Comparison of ENCODE assay signal across 20 mouse cellular contexts in genomic region chr1:119322279-119322995, GRCm38 (mm10).
DNase-seq lines count a peak whose midpoint lies in the region; ATAC-seq and TF ChIP-seq lines count a peak whose summit lies in the region.
"Had no signal": no experiment of that assay in that cellular context is flagged by ENCODE, and none has a peak within 500 bp of the region (broad histone marks: within the 10 kb centered on the region; RNA-seq: fewer than 3 reads in every experiment).

No protein-coding gene starts in this region.

- TF ChIP-seq EP300 in lung, postnatal 0 days (IDR thresholded peaks at IDR 0.05): no peak

- no peak overlapping the region for H3K4me3 ChIP-seq in embryonic facial prominence, embryonic 13.5 days
- H3K4me3 ChIP-seq in embryonic facial prominence, embryonic 10.5 days: no peak overlapping the region
- no peak overlapping the region for H3K4me3 ChIP-seq in heart, embryonic 16.5 days (ENCODE audit: low read length)
- H3K4me3 ChIP-seq in heart, embryonic 11.5 days (ENCODE audit: low read depth, low read length): no peak overlapping the region
- H3K4me3 ChIP-seq in kidney, embryonic 16.5 days (ENCODE audit: low read length): no peak overlapping the region
- no peak overlapping the region for H3K4me3 ChIP-seq in lung, postnatal 0 days (ENCODE audit: low read depth, low read length)
- H3K4me3 ChIP-seq: forebrain, embryonic 15.5 days; heart, embryonic 13.5 days; hindbrain, embryonic 13.5 days had no signal

- H3K4me2 ChIP-seq in embryonic facial prominence, embryonic 13.5 days: no peak overlapping the region
- H3K4me2 ChIP-seq in heart, embryonic 16.5 days (ENCODE audit: low read depth, low read length): no peak overlapping the region
- H3K4me2 ChIP-seq in heart, embryonic 11.5 days: no peak overlapping the region
- no peak overlapping the region for H3K4me2 ChIP-seq in kidney, embryonic 16.5 days (replicated peaks; ENCODE audit: low read depth, low read length)
- no peak overlapping the region for H3K4me2 ChIP-seq in lung, postnatal 0 days (replicated peaks; ENCODE audit: low read depth, low read length)
- H3K4me2 ChIP-seq: forebrain, embryonic 15.5 days; heart, embryonic 13.5 days; hindbrain, embryonic 13.5 days had no signal

- no peak overlapping the region for H3K9ac ChIP-seq in embryonic facial prominence, embryonic 13.5 days
- peak overlapping the region; percentile 19; the same call in 1 of the 2 replicates for H3K9ac ChIP-seq in heart, embryonic 16.5 days (ENCODE audit: low read length)
- no peak overlapping the region for H3K9ac ChIP-seq in heart, embryonic 11.5 days (ENCODE audit: low read depth, low read length)
- H3K9ac ChIP-seq in kidney, embryonic 16.5 days (replicated peaks; ENCODE audit: low read length): no peak overlapping the region
- no peak overlapping the region for H3K9ac ChIP-seq in lung, postnatal 0 days (replicated peaks; ENCODE audit: low read depth)
- H3K9ac ChIP-seq: forebrain, embryonic 15.5 days; heart, embryonic 13.5 days; hindbrain, embryonic 13.5 days had no signal

- no peaks in the 10 kb centered on the region for H3K27me3 ChIP-seq in embryonic facial prominence, embryonic 13.5 days
- peaks cover 17% of the 10 kb centered on the region for H3K27me3 ChIP-seq in embryonic facial prominence, embryonic 10.5 days (replicated peaks; ENCODE audit: low read depth, poor library complexity, severe bottlenecking)
- no peaks in the 10 kb centered on the region for H3K27me3 ChIP-seq in heart, embryonic 16.5 days (ENCODE audit: control insufficient read depth, insufficient read depth, low read length)
- no peaks in the 10 kb centered on the region for H3K27me3 ChIP-seq in heart, embryonic 11.5 days (ENCODE audit: control insufficient read depth, insufficient read depth, low read length)
- no peaks in the 10 kb centered on the region for H3K27me3 ChIP-seq in kidney, embryonic 16.5 days (ENCODE audit: insufficient read depth, low read length)
- H3K27me3 ChIP-seq in lung, postnatal 0 days (replicated peaks; ENCODE audit: insufficient read depth, low read length): no peaks in the 10 kb centered on the region
- H3K27me3 ChIP-seq: forebrain, embryonic 15.5 days had no signal

- no peaks in the 10 kb centered on the region for H3K36me3 ChIP-seq in embryonic facial prominence, embryonic 13.5 days
- H3K36me3 ChIP-seq in embryonic facial prominence, embryonic 10.5 days (replicated peaks): no peaks in the 10 kb centered on the region
- H3K36me3 ChIP-seq in heart, embryonic 16.5 days (ENCODE audit: control insufficient read depth, insufficient read depth): no peaks in the 10 kb centered on the region
- H3K36me3 ChIP-seq in heart, embryonic 11.5 days (ENCODE audit: control insufficient read depth, insufficient read depth, low read length): no peaks in the 10 kb centered on the region
- H3K36me3 ChIP-seq in kidney, embryonic 16.5 days (ENCODE audit: insufficient read depth, low read length): no peaks in the 10 kb centered on the region
- no peaks in the 10 kb centered on the region for H3K36me3 ChIP-seq in lung, postnatal 0 days (ENCODE audit: insufficient read depth, low read length)
- H3K36me3 ChIP-seq: forebrain, embryonic 15.5 days; G1E; heart, embryonic 13.5 days; hindbrain, embryonic 13.5 days had no signal

- H3K4me1 ChIP-seq in embryonic facial prominence, embryonic 13.5 days: no peaks in the 10 kb centered on the region
- H3K4me1 ChIP-seq in embryonic facial prominence, embryonic 10.5 days: 0 out of 2 replicates have a peak, but pooled peaks cover 4% of the 10 kb centered on the region
- H3K4me1 ChIP-seq in heart, embryonic 16.5 days (ENCODE audit: control insufficient read depth, insufficient read depth, low read length): peaks cover 11% of the 10 kb centered on the region
- H3K4me1 ChIP-seq in heart, embryonic 11.5 days (ENCODE audit: control insufficient read depth, insufficient read depth, low read length): no peaks in the 10 kb centered on the region
- 0 out of 2 replicates have a peak, but pooled peaks cover 3% of the 10 kb centered on the region for H3K4me1 ChIP-seq in kidney, embryonic 16.5 days (ENCODE audit: insufficient read depth, low read length)
- H3K4me1 ChIP-seq in lung, postnatal 0 days (ENCODE audit: insufficient read depth, low read depth, low read length): no peaks in the 10 kb centered on the region
- H3K4me1 ChIP-seq: forebrain, embryonic 15.5 days; hindbrain, embryonic 13.5 days had no signal

- DNase-seq in embryonic facial prominence, embryonic 10.5 days (ENCODE audit: low spot score): no peak
- no peak for DNase-seq in kidney, adult 18-20 months
- DNase-seq in lung, postnatal 0 days (ENCODE audit: low spot score): no peak
- DNase-seq in lung, postnatal 10 days: no peak
- DNase-seq: adrenal gland, adult 8-10 months; adrenal gland, postnatal 36 days; B cell, adult 2 months; cerebellum, adult 2 months; cerebellum, postnatal 10 days; gastrocnemius, postnatal 36 days had no signal

- 69% methylated on average over 10 of the region's 10 CpGs for WGBS in embryonic facial prominence, embryonic 13.5 days
- 79% methylated on average over 10 of the region's 10 CpGs for WGBS in embryonic facial prominence, embryonic 10.5 days
- 77% methylated on average over 10 of the region's 10 CpGs for WGBS in heart, embryonic 16.5 days
- 77% methylated on average over 10 of the region's 10 CpGs for WGBS in heart, embryonic 11.5 days (ENCODE audit: insufficient replicate concordance)
- 46% methylated on average over 10 of the region's 10 CpGs for WGBS in kidney, embryonic 16.5 days
- 67% methylated on average over 10 of the region's 10 CpGs for WGBS in lung, postnatal 0 days

- TF ChIP-seq CTCF in lung, postnatal 0 days (IDR thresholded peaks at IDR 0.05): no peak

- H3K27ac ChIP-seq in embryonic facial prominence, embryonic 13.5 days: no peak overlapping the region
- no peak overlapping the region for H3K27ac ChIP-seq in embryonic facial prominence, embryonic 10.5 days (replicated peaks)
- no peak overlapping the region for H3K27ac ChIP-seq in heart, embryonic 16.5 days (ENCODE audit: low read length)
- H3K27ac ChIP-seq in heart, embryonic 11.5 days (ENCODE audit: low read depth, low read length): no peak overlapping the region
- no peak overlapping the region for H3K27ac ChIP-seq in kidney, embryonic 16.5 days (ENCODE audit: low read length)
- H3K27ac ChIP-seq in lung, postnatal 0 days (ENCODE audit: low read length): 0 out of 2 replicates have a peak overlapping the region, but pooled peaks have one; percentile 14
- H3K27ac ChIP-seq: forebrain, embryonic 15.5 days; heart, embryonic 13.5 days; hindbrain, embryonic 13.5 days; hindbrain, postnatal 0 days had no signal

- no peaks in the 10 kb centered on the region for H3K9me3 ChIP-seq in embryonic facial prominence, embryonic 13.5 days
- H3K9me3 ChIP-seq in embryonic facial prominence, embryonic 10.5 days: no peaks in the 10 kb centered on the region
- H3K9me3 ChIP-seq in heart, embryonic 16.5 days (replicated peaks; ENCODE audit: control insufficient read depth, low read length): no peaks in the 10 kb centered on the region
- H3K9me3 ChIP-seq in heart, embryonic 11.5 days (replicated peaks; ENCODE audit: control insufficient read depth, low read length): no peaks in the 10 kb centered on the region
- H3K9me3 ChIP-seq in kidney, embryonic 16.5 days (ENCODE audit: low read length): no peaks in the 10 kb centered on the region
- no peaks in the 10 kb centered on the region for H3K9me3 ChIP-seq in lung, postnatal 0 days (ENCODE audit: low read length)
- H3K9me3 ChIP-seq: forebrain, embryonic 15.5 days; heart, embryonic 13.5 days; hindbrain, embryonic 13.5 days had no signal

- ATAC-seq in embryonic facial prominence, embryonic 13.5 days (ENCODE audit: insufficient number of reproducible peaks, insufficient read depth, low FRiP score, low TSS enrichment, low read depth): 0 out of 2 replicates have a peak, but pooled peaks have one; percentile 26
- no peak for ATAC-seq in heart, embryonic 16.5 days (replicated peaks; ENCODE audit: extremely low read depth, insufficient read depth, low FRiP score)
- no peak for ATAC-seq in heart, embryonic 11.5 days (replicated peaks; ENCODE audit: insufficient number of reproducible peaks, low FRiP score, low TSS enrichment)
- ATAC-seq in kidney, embryonic 16.5 days (ENCODE audit: low FRiP score, low TSS enrichment): peak; percentile 70
- ATAC-seq in lung, postnatal 0 days: no peak
- ATAC-seq: CD4-positive, CD25-positive, alpha-beta regulatory T cell, adult 4 months; forebrain, embryonic 15.5 days; hindbrain, postnatal 0 days had no signal

Comparison
In these comparisons a context has a peak if more than half of its experiments do, and no peak if none do; other contexts are left out.
1. ATAC-seq: peak in embryonic facial prominence, embryonic 13.5 days (single experiment) and kidney, embryonic 16.5 days (single experiment); none in heart, embryonic 16.5 days (single experiment), heart, embryonic 11.5 days (single experiment) and lung, postnatal 0 days (single experiment).